Comparison of ENCODE assay signal across 17 mouse cellular contexts in genomic region chr15:88700759-88701158, GRCm38 (mm10). TPM values are rescaled to one million over a fixed set of nuclear protein-coding genes. Genes with fewer than 3 reads are reported as not detected.
DNase-seq lines count a peak whose midpoint lies in the region; ATAC-seq lines count a peak whose summit lies in the region.
"Had no signal": no experiment of that assay in that cellular context is flagged by ENCODE, and none has a peak within 500 bp of the region (broad histone marks: within the 10 kb centered on the region; RNA-seq: fewer than 3 reads in every experiment).

No protein-coding gene starts in this region.

- H3K9me3 ChIP-seq in forebrain, embryonic 14.5 days (replicated peaks; ENCODE audit: control insufficient read depth, low read length), result no peaks in the 10 kb centered on the region
- no peaks in the 10 kb centered on the region for H3K9me3 ChIP-seq in forebrain, embryonic 10.5 days
- H3K9me3 ChIP-seq: heart, embryonic 12.5 days; limb, embryonic 13.5 days had no signal

- peak; percentile 54 for DNase-seq in forebrain, embryonic 14.5 days (ENCODE audit: low spot score)
- DNase-seq in forebrain, embryonic 10.5 days (ENCODE audit: extremely low spot score, low spot score), result no peak
- peak; percentile 55 for DNase-seq in left cerebral cortex, postnatal 4 days
- DNase-seq in left cerebral cortex, adult 11 months (ENCODE audit: low spot score), result no peak
- peak; percentile 37 for DNase-seq in right cerebral cortex, postnatal 4 days
- DNase-seq in right cerebral cortex, postnatal 25 days, result no peak
- DNase-seq in ovary, postnatal 10 days (ENCODE audit: low spot score), result no peak
- DNase-seq: adrenal gland, adult 2 months; cerebellum, adult 9-11 months; embryo, embryonic 11 days; heart, postnatal 36 days; right cerebral cortex, adult 18-20 months; thymus, postnatal 36 days had no signal

- H3K27ac ChIP-seq in forebrain, embryonic 14.5 days (ENCODE audit: low read depth, low read length), result no peak overlapping the region
- H3K27ac ChIP-seq in forebrain, embryonic 10.5 days, result no peak overlapping the region
- H3K27ac ChIP-seq: kidney, postnatal 0 days; limb, embryonic 13.5 days had no signal

- H3K36me3 ChIP-seq in forebrain, embryonic 14.5 days (ENCODE audit: control insufficient read depth, insufficient read depth, low read length), result peaks cover 97% of the 10 kb centered on the region
- peaks cover 100% of the 10 kb centered on the region for H3K36me3 ChIP-seq in forebrain, embryonic 10.5 days (replicated peaks)

- no peak overlapping the region for H3K4me3 ChIP-seq in forebrain, embryonic 14.5 days (ENCODE audit: low read depth, low read length)
- no peak overlapping the region for H3K4me3 ChIP-seq in forebrain, embryonic 10.5 days
- H3K4me3 ChIP-seq: heart, embryonic 12.5 days; limb, embryonic 13.5 days had no signal

- ATAC-seq in forebrain, embryonic 14.5 days, result no peak
- ATAC-seq: intestine, postnatal 0 days had no signal

- H3K9ac ChIP-seq in forebrain, embryonic 14.5 days (ENCODE audit: low read length), result no peak overlapping the region
- H3K9ac ChIP-seq: heart, embryonic 12.5 days; limb, embryonic 13.5 days had no signal

- no peak overlapping the region for H3K4me2 ChIP-seq in forebrain, embryonic 14.5 days (ENCODE audit: low read length)
- H3K4me2 ChIP-seq: heart, embryonic 12.5 days; limb, embryonic 13.5 days had no signal

- WGBS in forebrain, embryonic 14.5 days, result 75% methylated on average over 18 of the region's 18 CpGs
- WGBS in forebrain, embryonic 10.5 days, result 96% methylated on average over 18 of the region's 18 CpGs

- intact Hi-C loops in left cerebral cortex, postnatal 4 days (cut with DNase I), result no loop called here

- H3K27me3 ChIP-seq in forebrain, embryonic 14.5 days (replicated peaks; ENCODE audit: control insufficient read depth, insufficient read depth, low read length), result no peaks in the 10 kb centered on the region
- H3K27me3 ChIP-seq in forebrain, embryonic 10.5 days (ENCODE audit: poor library complexity, severe bottlenecking), result no peaks in the 10 kb centered on the region
- H3K27me3 ChIP-seq: heart, embryonic 12.5 days; limb, embryonic 13.5 days had no signal

- H3K4me1 ChIP-seq in forebrain, embryonic 14.5 days (ENCODE audit: control insufficient read depth, insufficient read depth, low read length), result no peaks in the 10 kb centered on the region
- H3K4me1 ChIP-seq in forebrain, embryonic 10.5 days, result no peaks in the 10 kb centered on the region
- H3K4me1 ChIP-seq: heart, embryonic 12.5 days; limb, embryonic 13.5 days had no signal

RNA-seq across cellular contexts. Expression of gene Brd1, which starts 33.3 kb away (rescaled TPM):
- 27.0 and 27.9 TPM in 2 replicates for polyA plus RNA-seq in forebrain, embryonic 14.5 days (2014; fragmentation: Nextera tagmentation; extraction: Ambion mirVana)
- 21.7 and 22.7 TPM in 2 replicates for polyA plus RNA-seq in forebrain, embryonic 10.5 days (2016; fragmentation: Nextera tagmentation; extraction: Ambion mirVana)
- total RNA-seq in left cerebral cortex, postnatal 4 days (2021), result 10 to 100 TPM; 60.3 to 66.5 TPM

RNA-seq across cellular contexts. Expression of gene Zbed4, which starts 50.7 kb away (rescaled TPM):
- 25.0 TPM in 2 replicates for polyA plus RNA-seq in forebrain, embryonic 14.5 days (2014; fragmentation: Nextera tagmentation; extraction: Ambion mirVana)
- polyA plus RNA-seq in forebrain, embryonic 10.5 days (2016; fragmentation: Nextera tagmentation; extraction: Ambion mirVana), result 39.6 and 40.3 TPM in 2 replicates
- total RNA-seq in left cerebral cortex, postnatal 4 days (2021), result 10 to 100 TPM; 23.2 to 26.7 TPM

Comparison
In these comparisons a context has a peak if more than half of its experiments do, and no peak if none do; other contexts are left out.
1. DNase-seq: peak in forebrain, embryonic 14.5 days (single experiment), left cerebral cortex, postnatal 4 days (single experiment) and right cerebral cortex, postnatal 4 days (single experiment); none in forebrain, embryonic 10.5 days (single experiment), left cerebral cortex, adult 11 months (single experiment), right cerebral cortex, postnatal 25 days (single experiment) and ovary, postnatal 10 days (single experiment).